In the genomic region with DNA sequence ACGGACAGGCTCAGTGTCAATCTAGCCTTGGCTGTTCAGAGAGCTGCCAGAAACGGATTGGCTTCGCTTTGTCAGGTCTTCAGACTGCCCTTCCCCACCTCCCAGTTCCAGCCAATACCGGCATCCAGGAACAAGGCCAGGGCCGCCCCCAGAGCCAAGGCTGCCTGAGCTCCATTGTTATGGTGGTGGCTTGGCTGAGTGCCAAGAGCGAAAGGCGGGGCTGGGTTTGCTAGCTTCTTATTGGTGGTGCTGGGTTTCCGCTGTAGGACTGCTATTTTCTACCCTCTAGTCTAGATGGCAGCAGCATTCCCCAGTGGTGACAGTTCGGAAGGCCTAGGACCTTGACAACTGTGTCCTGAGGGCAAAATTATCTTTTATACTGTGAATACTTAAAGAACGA, we compare ENCODE assay signal across 7 mouse cellular contexts. TPM values are rescaled to one million over a fixed set of nuclear protein-coding genes. Genes with fewer than 3 reads are reported as not detected.
DNase-seq lines count a peak whose midpoint lies in the region; ATAC-seq and TF ChIP-seq lines count a peak whose summit lies in the region.

TSS of gene Gstm7 (minus strand) at position 148 of the 400 bp plus-strand sequence.

- peak within 1 kb of the TSS; percentile 49 for H3K4me3 ChIP-seq in bone marrow, adult 2 months (replicated peaks; ENCODE audit: control insufficient read depth, low read depth, low read length)
- H3K4me3 ChIP-seq in limb, embryonic 13.5 days: peak within 1 kb of the TSS; percentile 34
- H3K4me3 ChIP-seq in midbrain, embryonic 16.5 days (ENCODE audit: low read depth, low read length): peak within 1 kb of the TSS; percentile 22
- 0 out of 2 replicates have a peak within 1 kb of the TSS, but pooled peaks have one; percentile 17 for H3K4me3 ChIP-seq in spleen, adult 2 months (ENCODE audit: extremely low read depth, insufficient read depth, insufficient read length)

- no peaks in the 10 kb centered on the region for H3K27me3 ChIP-seq in limb, embryonic 13.5 days
- no peaks in the 10 kb centered on the region for H3K27me3 ChIP-seq in midbrain, embryonic 16.5 days (ENCODE audit: control insufficient read depth, insufficient read depth, low read depth, low read length)
- no peaks in the 10 kb centered on the region for H3K27me3 ChIP-seq in spleen, adult 2 months (ENCODE audit: control insufficient read depth, insufficient read depth, low read length)

- no peak; the same call in 1 of the 2 replicates for TF ChIP-seq CTCF in bone marrow, adult 2 months (IDR thresholded peaks at IDR 0.05; ENCODE audit: control insufficient read depth, insufficient read depth, low read length)
- no peak for TF ChIP-seq CTCF in spleen, adult 2 months (IDR thresholded peaks at IDR 0.05; ENCODE audit: extremely low read depth, insufficient read depth, insufficient read length, insufficient replicate concordance)

- WGBS in bone marrow, adult 2 months: 15% methylated on average over 10 of the region's 10 CpGs
- WGBS in limb, embryonic 13.5 days: 8% methylated on average over 10 of the region's 10 CpGs
- 2% methylated on average over 10 of the region's 10 CpGs for WGBS in midbrain, embryonic 16.5 days
- 23% methylated on average over 10 of the region's 10 CpGs for WGBS in spleen, adult 2 months

- peak; percentile 51; the same call in 1 of the 2 replicates for ATAC-seq in erythroblast, adult 5-6 weeks (replicated peaks; ENCODE audit: low FRiP score, poor library complexity, severe bottlenecking)
- peak; percentile 95 for ATAC-seq in limb, embryonic 13.5 days (ENCODE audit: low FRiP score, low read depth)
- ATAC-seq in midbrain, embryonic 16.5 days: peak; percentile 97

- H3K4me2 ChIP-seq in limb, embryonic 13.5 days (replicated peaks): peak within 1 kb of the TSS; percentile 62
- H3K4me2 ChIP-seq in midbrain, embryonic 16.5 days (ENCODE audit: low read length): peak within 1 kb of the TSS; percentile 49

- DNase-seq in heart, adult 9 months (ENCODE audit: low spot score in 2 of 2): peak; percentile 99
- DNase-seq in kidney, adult 9 months: peak; percentile 99
- peak; percentile 8 to 71 for DNase-seq in spleen, adult 2 months (ENCODE audit: low read depth in 1 of 2, low spot score in 2 of 2)

- H3K9ac ChIP-seq in limb, embryonic 13.5 days: 0 out of 2 replicates have a peak within 1 kb of the TSS, but pooled peaks have one; percentile 40
- H3K9ac ChIP-seq in midbrain, embryonic 16.5 days (ENCODE audit: low read depth, low read length): peak within 1 kb of the TSS; percentile 25; the same call in 1 of the 2 replicates

- no peaks in the 10 kb centered on the region for H3K36me3 ChIP-seq in limb, embryonic 13.5 days
- no peaks in the 10 kb centered on the region for H3K36me3 ChIP-seq in midbrain, embryonic 16.5 days (ENCODE audit: control insufficient read depth, insufficient read depth, low read length)
- H3K36me3 ChIP-seq in spleen, adult 2 months (ENCODE audit: control insufficient read depth, insufficient read depth, low read length): no peaks in the 10 kb centered on the region

- TF ChIP-seq POLR2A in bone marrow, adult 2 months (IDR thresholded peaks at IDR 0.05; ENCODE audit: borderline replicate concordance, control insufficient read depth, low read depth, low read length): no peak
- no peak for TF ChIP-seq POLR2A in spleen, adult 2 months (IDR thresholded peaks at IDR 0.05; ENCODE audit: low read depth, low read length)

- H3K27ac ChIP-seq in bone marrow, adult 2 months (ENCODE audit: control insufficient read depth, insufficient read depth, low read depth, low read length, poor library complexity): no peak within 1 kb of the TSS
- H3K27ac ChIP-seq in limb, embryonic 13.5 days: peak within 1 kb of the TSS; percentile 55; the same call in 1 of the 2 replicates
- peak within 1 kb of the TSS; percentile 77 for H3K27ac ChIP-seq in midbrain, embryonic 16.5 days (ENCODE audit: low read length)
- H3K27ac ChIP-seq in spleen, adult 2 months (ENCODE audit: insufficient read depth, low read length): no peak within 1 kb of the TSS

- no peaks in the 10 kb centered on the region; the same call in 1 of the 2 replicates for H3K4me1 ChIP-seq in bone marrow, adult 2 months (ENCODE audit: control insufficient read depth, insufficient read depth, low read length)
- H3K4me1 ChIP-seq in limb, embryonic 13.5 days: peaks cover 14% of the 10 kb centered on the region; the same call in 1 of the 2 replicates
- H3K4me1 ChIP-seq in midbrain, embryonic 16.5 days (ENCODE audit: control insufficient read depth, insufficient read depth, low read length): peaks cover 12% of the 10 kb centered on the region
- peaks cover 2% of the 10 kb centered on the region; the same call in 1 of the 2 replicates for H3K4me1 ChIP-seq in spleen, adult 2 months (ENCODE audit: control insufficient read depth, insufficient read depth, insufficient read length)

- H3K9me3 ChIP-seq in limb, embryonic 13.5 days: no peaks in the 10 kb centered on the region
- no peaks in the 10 kb centered on the region for H3K9me3 ChIP-seq in midbrain, embryonic 16.5 days (replicated peaks; ENCODE audit: control insufficient read depth, low read length, poor library complexity, severe bottlenecking)

RNA-seq across cellular contexts. Expression of gene Gstm7, which starts in this region (rescaled TPM):
- not detected in 2 replicates for polyA plus RNA-seq in bone marrow, adult 2 months (2011; ENCODE audit: insufficient read depth, insufficient read length, low replicate concordance, missing spikeins)
- not detected in 2 replicates for total RNA-seq in erythroblast, adult 5-6 weeks (2015; ENCODE audit: low replicate concordance)
- 1.8 TPM in 1 of 2 replicates, not detected in the other for total RNA-seq in erythroblast, adult 5-6 weeks (2017; ENCODE audit: low replicate concordance)
- 33.3 and 33.5 TPM in 2 replicates for polyA plus RNA-seq in limb, embryonic 13.5 days (2015; fragmentation: Nextera tagmentation; extraction: Ambion mirVana)
- 44.7 and 62.2 TPM in 2 replicates for polyA plus RNA-seq in midbrain, embryonic 16.5 days (2015; fragmentation: Nextera tagmentation; extraction: Ambion mirVana)
- polyA plus RNA-seq in spleen, adult 2 months (2012; rRNA removed): 1.1 and 1.4 TPM in 2 replicates

Comparison
In these comparisons a context has a peak if more than half of its experiments do, and no peak if none do; other contexts are left out.
1. RNA of gene Gstm7 (polyA plus RNA-seq): 44.7 to 62.2 TPM in midbrain, embryonic 16.5 days and 33.3 to 33.5 TPM in limb, embryonic 13.5 days; 1.1 to 1.4 TPM in spleen, adult 2 months and not detected in bone marrow, adult 2 months; every median in the first group is over 10 times any median in the second.
2. H3K27ac ChIP-seq: peak in limb, embryonic 13.5 days (single experiment) and midbrain, embryonic 16.5 days (single experiment); none in bone marrow, adult 2 months (single experiment) and spleen, adult 2 months (single experiment).
3. DNase-seq: peak in every context shown above with its lines; median percentile 99 in heart, adult 9 months; 99 in kidney, adult 9 months; 40 in spleen, adult 2 months.
4. Peak in every context shown above with its lines, with median percentiles within 50 percentile points of each other: H3K4me3 ChIP-seq and ATAC-seq.